Mouse (Mus musculus): ENCODE measurements at regions not wholly inside any gene's neighbourhood (a gene's known extent, or its start where the extent isn't known, plus 50 kb on each side); places are given as distances from the start of the nearest gene placed in this dataset.
"Not testable (repeated sequence)": the region's sequence is repeated elsewhere in the genome, so short reads cannot be mapped to it uniquely, and the experiment has no call there.

DNA sequence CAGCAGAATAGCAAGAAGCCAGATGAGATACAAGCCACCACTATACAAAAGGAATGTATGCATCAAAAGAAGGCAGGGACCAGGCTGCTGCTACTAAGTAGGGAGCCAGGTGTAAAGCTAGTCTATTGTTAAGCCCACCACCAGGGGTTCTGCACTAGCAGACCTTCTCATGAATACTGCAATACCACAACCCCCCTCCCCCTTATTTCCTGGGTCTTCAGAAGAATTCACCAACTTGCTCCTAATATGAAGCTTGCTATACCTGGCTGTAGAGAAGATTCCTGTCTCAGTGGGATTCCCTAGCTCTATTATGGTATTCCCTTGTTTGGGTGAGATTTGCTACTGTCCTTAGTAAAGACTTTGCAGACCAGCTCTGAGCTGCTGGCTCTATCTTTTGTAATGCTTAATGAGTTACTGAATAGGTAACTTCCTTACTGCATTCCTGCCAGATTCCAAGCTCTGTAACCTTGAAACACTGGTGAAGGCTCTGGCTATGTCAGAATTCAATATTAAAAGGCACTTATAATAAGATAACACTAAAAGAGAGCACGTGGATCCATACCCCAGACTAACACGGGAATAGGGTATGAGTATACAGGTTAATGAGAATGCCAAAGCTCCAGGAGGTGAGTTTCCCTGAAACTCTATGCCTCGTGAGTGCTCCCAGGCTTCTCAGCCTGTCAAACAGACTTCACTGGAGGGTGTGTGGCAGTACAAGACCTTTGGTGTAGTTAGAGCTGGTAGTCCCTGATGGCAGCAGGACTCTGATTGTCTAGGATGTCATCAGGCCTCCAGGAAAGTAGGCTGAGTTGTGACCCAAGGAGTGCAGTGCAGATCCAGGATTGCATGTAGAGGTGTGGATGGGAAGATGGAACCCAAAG is 455.5 kb downstream of the Plxdc2 start:
- H3K27me3 ChIP-seq; H3K36me3 ChIP-seq; H3K4me3 ChIP-seq; H3K27ac ChIP-seq (replicated peaks); ATAC-seq (replicated peaks); H3K9me3 ChIP-seq; H3K4me1 ChIP-seq; H3K4me2 ChIP-seq (replicated peaks); H3K9ac ChIP-seq (replicated peaks): not testable (repeated sequence)
- 45% methylated on average over 3 of the region's 3 CpGs for WGBS

DNA sequence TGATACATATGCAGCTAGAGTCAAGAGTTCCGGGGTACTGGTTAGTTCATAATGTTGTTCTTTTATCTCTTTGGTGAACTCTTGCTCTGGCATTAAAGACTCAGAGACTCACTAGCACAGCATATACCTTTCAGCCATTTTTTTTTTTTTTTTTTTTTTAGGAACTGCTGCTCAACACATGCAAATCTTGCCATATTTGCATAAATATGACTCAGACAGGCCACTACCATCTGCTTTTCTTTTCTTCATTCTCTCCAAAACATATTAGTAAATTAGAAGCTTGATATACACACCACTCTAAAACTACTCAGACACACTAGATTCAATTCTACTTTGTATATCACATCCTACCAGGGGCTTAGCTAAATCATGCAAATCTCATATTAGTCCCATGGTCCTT is 464.3 kb downstream of the Plxdc2 start:
- H3K27ac ChIP-seq (replicated peaks), result no peak overlapping the region
- no peaks in the 10 kb centered on the region for H3K27me3 ChIP-seq
- no peak overlapping the region for H3K4me2 ChIP-seq (replicated peaks)
- H3K4me1 ChIP-seq, result no peaks in the 10 kb centered on the region
- 90% methylated on average over 1 of the region's 1 CpGs for WGBS
- ATAC-seq (replicated peaks), result peak; percentile 35; the same call in 1 of the 2 replicates
- H3K36me3 ChIP-seq, result no peaks in the 10 kb centered on the region
- no peak overlapping the region for H3K4me3 ChIP-seq
- H3K9me3 ChIP-seq, result no peaks in the 10 kb centered on the region
- no peak overlapping the region for H3K9ac ChIP-seq (replicated peaks)

DNA sequence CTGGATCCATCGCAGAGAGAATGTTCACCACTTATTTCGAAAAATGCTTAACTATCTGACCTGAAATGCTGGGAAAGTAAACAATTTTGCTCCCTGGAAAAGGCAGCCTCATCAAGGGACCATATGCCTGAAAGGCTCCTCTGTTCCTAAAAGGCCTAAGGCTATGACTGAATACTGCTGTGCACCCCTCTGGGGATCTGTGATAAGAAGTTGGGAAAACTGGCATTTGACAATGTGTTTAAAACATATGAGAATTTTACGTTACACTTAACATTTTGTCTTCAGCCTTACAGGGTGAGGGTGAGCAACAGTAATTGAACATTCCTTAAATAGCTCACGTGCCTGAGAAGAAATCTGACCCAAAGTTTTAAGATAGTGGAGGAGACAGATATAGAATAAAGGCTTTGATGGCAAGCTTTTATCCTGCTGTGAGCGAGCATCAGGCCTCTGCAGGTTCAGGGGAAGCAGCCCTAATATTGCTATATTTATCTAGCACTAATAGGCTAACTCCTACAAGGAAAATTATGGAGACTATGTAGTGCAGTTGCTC is 468.7 kb downstream of the Plxdc2 start:
- Histone ChIP-seq H3K9me3 (no peaks in the 10 kb centered on the region), H3K9ac (replicated peaks) (no peak overlapping the region), H3K4me3 (no peak overlapping the region), H3K4me2 (replicated peaks) (no peak overlapping the region), H3K4me1 (no peaks in the 10 kb centered on the region), H3K27me3 (no peaks in the 10 kb centered on the region), H3K27ac (replicated peaks) (no peak overlapping the region), H3K36me3 (no peaks in the 10 kb centered on the region)
- no peak for ATAC-seq (replicated peaks)
- 55% methylated on average over 5 of the region's 5 CpGs for WGBS

DNA sequence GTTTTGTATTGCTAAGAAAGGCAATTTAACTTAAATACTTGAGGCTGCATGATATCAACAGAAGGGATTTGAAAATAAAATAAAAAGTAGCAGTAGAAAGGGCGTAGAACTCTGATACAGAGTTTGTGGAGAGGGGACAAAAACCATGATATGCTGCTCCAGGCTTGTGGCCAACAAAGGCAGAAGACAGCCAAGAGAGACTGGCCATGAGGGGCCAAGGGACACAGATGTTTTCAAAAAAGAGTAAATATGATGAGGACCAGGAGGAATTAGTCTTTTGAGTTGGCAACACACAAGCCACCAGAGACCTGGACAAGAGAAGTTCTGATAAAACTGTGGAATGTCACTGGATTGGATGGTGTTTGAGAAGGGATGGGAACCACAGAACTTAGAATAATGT is 471.2 kb downstream of the Plxdc2 start:
- no peaks in the 10 kb centered on the region for H3K4me1 ChIP-seq
- 91% methylated on average over 1 of the region's 1 CpGs for WGBS
- no peak overlapping the region for H3K27ac ChIP-seq (replicated peaks)
- no peak overlapping the region for H3K4me3 ChIP-seq
- no peaks in the 10 kb centered on the region for H3K9me3 ChIP-seq
- ATAC-seq (replicated peaks), result no peak
- H3K27me3 ChIP-seq, result no peaks in the 10 kb centered on the region
- no peak overlapping the region for H3K4me2 ChIP-seq (replicated peaks)
- H3K36me3 ChIP-seq, result no peaks in the 10 kb centered on the region
- no peak overlapping the region for H3K9ac ChIP-seq (replicated peaks)

DNA sequence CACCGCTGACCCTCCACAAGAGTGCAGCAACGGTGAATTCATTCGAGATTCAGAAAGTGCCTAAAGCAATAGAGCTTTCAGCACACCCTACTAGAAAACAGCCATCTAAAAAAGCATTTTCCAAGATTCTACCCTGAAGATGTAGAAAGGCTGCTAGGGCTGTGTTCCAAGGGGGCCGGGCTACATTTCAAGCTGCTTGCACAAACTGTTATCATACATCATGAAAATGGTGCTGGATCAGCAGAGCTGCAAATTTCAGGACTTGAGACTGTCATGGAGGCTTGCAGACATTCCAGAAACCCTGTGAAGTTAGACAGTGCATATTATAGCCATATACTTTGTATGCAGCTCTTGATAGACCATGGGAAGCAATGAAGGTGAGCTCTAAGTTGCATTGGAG is 479.9 kb downstream of the Plxdc2 start:
- Histone ChIP-seq H3K36me3 (no peaks in the 10 kb centered on the region), H3K27me3 (no peaks in the 10 kb centered on the region), H3K4me1 (no peaks in the 10 kb centered on the region), H3K4me2 (replicated peaks) (no peak overlapping the region), H3K9ac (replicated peaks) (no peak overlapping the region), H3K9me3 (no peaks in the 10 kb centered on the region), H3K4me3 (no peak overlapping the region), H3K27ac (replicated peaks) (no peak overlapping the region)
- WGBS, result 88% methylated on average over 4 of the region's 4 CpGs
- ATAC-seq (replicated peaks), result no peak

DNA sequence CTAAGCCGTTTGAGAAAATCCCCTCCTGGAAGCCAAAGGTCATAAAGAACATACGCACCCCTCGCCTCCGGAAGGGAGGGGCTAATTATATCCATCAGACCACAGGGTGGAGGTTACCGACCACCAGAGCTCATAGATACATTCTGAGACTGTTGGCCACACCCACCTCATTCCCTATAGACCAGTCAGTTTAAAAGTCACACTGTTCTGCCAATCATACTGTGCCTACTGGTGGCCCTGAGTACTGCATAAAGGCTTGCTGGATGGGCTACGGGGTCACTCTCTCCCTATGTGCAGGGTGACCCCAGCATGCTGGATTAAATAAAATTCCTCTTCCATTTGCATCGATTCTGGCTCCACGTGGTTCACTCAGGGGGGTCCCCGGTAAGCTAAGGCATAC is 482.6 kb downstream of the Plxdc2 start:
- no peak for ATAC-seq (replicated peaks)
- Histone ChIP-seq H3K4me1 (no peaks in the 10 kb centered on the region), H3K27ac (replicated peaks) (no peak overlapping the region), H3K4me3 (no peak overlapping the region), H3K27me3 (no peaks in the 10 kb centered on the region), H3K9ac (replicated peaks) (no peak overlapping the region), H3K9me3 (no peaks in the 10 kb centered on the region), H3K4me2 (replicated peaks) (no peak overlapping the region), H3K36me3 (no peaks in the 10 kb centered on the region)
- WGBS, result 84% methylated on average over 9 of the region's 9 CpGs

DNA sequence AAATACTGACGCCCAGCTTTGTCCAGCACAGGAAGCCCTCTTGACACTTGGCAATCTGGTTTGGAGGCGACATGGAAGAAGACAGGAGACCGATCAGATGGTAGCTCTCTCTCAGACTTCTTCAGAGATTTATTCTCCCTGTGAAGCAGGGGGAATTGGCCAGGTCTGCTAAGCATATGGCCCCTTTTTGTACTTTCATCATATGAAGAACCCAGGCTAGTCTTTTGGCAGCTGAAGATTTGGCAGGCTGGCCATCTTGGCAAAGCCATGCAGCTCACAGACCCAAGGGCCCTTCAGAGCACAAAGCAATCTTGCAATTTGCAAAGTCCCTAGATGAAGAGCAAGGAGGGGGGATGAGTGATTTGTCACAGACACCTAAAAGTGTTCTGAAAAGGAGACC is 493.8 kb downstream of the Plxdc2 start:
- 59% methylated on average over 3 of the region's 3 CpGs for WGBS
- no peaks in the 10 kb centered on the region for H3K36me3 ChIP-seq
- H3K27ac ChIP-seq (replicated peaks), result no peak overlapping the region
- H3K4me2 ChIP-seq (replicated peaks), result no peak overlapping the region
- H3K9me3 ChIP-seq, result no peaks in the 10 kb centered on the region
- peak; percentile 93 for ATAC-seq (replicated peaks)
- no peaks in the 10 kb centered on the region for H3K27me3 ChIP-seq
- H3K4me3 ChIP-seq, result no peak overlapping the region
- H3K9ac ChIP-seq (replicated peaks), result no peak overlapping the region
- H3K4me1 ChIP-seq, result no peaks in the 10 kb centered on the region; the same call in 1 of the 2 replicates

DNA sequence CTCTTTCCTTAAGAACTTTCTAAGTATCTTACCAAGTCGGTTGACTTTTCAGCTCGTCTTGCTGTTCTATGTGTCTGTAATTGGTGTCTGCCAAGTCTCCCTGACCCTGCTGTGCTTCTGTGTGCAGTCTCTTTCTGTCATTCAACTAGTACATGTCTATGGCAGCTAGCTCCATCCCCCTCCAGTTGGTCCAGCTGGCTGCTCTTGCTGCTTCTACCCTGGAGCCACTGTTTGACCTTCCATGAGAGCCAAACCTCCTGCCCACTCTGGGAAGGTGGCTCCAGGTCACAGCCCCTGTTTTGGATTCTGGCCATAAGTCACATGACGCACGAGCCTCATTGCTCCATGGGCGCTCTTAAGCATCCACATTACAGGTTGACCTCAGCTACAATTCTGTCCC is 504.0 kb downstream of the Plxdc2 start:
- H3K4me2 ChIP-seq (replicated peaks), result no peak overlapping the region
- ATAC-seq (replicated peaks), result no peak
- no peaks in the 10 kb centered on the region for H3K4me1 ChIP-seq
- no peaks in the 10 kb centered on the region for H3K9me3 ChIP-seq
- no peaks in the 10 kb centered on the region for H3K36me3 ChIP-seq
- no peak overlapping the region for H3K27ac ChIP-seq (replicated peaks)
- H3K27me3 ChIP-seq, result no peaks in the 10 kb centered on the region
- WGBS, result 83% methylated on average over 5 of the region's 5 CpGs
- H3K9ac ChIP-seq (replicated peaks), result no peak overlapping the region
- no peak overlapping the region for H3K4me3 ChIP-seq

DNA sequence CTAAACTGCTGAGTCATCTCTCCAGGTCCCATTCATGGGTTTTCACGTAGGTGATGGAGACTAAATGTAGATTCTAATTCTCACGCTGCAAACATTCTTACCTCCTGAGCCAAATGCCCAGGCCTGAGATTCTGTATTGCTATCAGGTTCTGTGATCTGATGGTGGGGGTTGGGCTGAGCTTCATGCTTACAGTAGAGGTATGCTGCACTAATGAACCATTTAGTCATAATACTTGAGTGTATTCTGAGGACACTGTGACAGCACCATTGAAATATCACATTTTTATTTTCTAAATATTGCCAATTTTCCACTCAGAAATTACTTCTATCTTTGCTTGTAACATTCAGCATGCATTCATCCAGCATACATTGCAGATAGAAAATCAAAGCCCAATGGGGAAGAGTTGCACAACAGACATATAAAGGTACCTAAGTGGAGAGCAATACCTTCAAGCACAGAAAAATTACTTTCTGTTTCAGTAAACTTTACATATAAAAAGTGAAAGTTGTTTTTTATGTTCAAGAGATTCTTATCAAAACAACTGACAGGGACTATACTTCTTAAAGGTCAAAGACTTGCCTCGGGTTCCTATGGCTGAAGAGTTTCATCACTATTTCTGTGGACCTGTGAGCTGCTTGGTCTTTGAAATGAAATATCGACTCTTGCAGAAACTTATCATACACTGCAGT is 510.2 kb downstream of the Plxdc2 start:
- Histone ChIP-seq H3K27me3 (no peaks in the 10 kb centered on the region), H3K4me1 (no peaks in the 10 kb centered on the region), H3K9me3 (no peaks in the 10 kb centered on the region), H3K9ac (replicated peaks) (no peak overlapping the region), H3K4me2 (replicated peaks) (no peak overlapping the region), H3K27ac (replicated peaks) (no peak overlapping the region), H3K36me3 (no peaks in the 10 kb centered on the region), H3K4me3 (no peak overlapping the region)
- WGBS, result 94% methylated on average over 4 of the region's 4 CpGs
- ATAC-seq (replicated peaks), result no peak

DNA sequence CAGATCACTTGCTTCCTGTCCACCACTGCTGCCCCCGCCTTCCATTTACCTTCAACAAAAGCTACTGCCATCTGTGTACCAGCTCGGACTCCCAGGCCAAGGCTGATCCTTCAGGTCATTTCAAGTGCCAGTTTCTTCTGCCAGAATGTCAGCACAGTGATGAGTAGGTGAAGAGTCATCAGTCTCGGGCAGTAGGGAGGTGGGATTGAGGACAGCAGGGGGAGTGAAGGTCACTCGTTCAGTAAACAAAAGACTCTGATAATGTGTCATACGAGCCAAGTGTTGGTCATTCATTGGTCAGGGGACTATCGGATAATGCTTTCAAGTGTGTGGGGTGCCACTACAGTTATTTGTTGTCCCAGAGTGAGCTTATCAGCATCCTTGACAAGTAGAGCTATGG is 536.3 kb downstream of the Plxdc2 start:
- H3K36me3 ChIP-seq; H3K9me3 ChIP-seq; H3K9ac ChIP-seq (replicated peaks); ATAC-seq (replicated peaks); H3K27me3 ChIP-seq; H3K27ac ChIP-seq (replicated peaks); H3K4me3 ChIP-seq; H3K4me2 ChIP-seq (replicated peaks); H3K4me1 ChIP-seq: not testable (repeated sequence)
- 77% methylated on average over 6 of the region's 6 CpGs for WGBS

DNA sequence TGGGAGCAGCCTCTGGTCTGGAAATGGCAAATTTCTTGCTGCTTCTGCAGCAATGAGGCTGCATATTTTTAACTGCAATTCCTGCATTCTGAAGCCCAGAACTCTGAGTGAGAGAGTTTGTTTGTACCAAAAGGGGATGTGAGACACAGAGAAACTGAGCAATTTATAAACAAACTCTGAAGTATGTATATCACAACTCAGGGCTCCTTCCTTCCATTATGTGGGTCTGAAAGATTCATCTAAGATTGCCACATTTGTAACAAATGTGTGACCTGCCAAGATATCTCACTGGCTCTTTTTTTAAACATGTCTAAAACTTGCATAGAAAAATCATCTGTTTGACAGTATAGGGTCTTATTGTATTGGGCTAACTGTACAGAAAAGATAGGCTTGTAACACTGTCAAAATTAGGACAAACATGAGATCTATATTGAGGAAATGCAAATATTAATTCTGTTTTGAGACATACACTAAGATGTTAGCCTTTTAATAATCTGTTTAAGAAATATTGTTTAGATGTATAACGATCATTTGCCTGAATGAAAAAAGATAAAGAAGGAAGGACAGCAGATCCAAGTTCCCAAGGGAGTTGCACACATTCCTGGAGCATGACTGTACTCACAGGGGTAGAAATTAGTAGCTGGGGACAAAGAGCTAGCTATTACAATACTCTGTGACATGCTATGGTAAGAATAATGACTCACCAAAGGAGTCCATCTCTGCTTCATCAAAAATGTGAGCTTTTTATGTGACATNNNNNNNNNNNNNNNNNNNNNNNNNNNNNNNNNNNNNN is 553.3 kb downstream of the Plxdc2 start:
- H3K4me1 ChIP-seq, result no peaks in the 10 kb centered on the region
- H3K27ac ChIP-seq (replicated peaks), result no peak overlapping the region
- 88% methylated on average over 1 of the region's 1 CpGs for WGBS
- H3K36me3 ChIP-seq, result no peaks in the 10 kb centered on the region
- no peaks in the 10 kb centered on the region for H3K9me3 ChIP-seq
- ATAC-seq (replicated peaks), result no peak
- no peak overlapping the region for H3K4me3 ChIP-seq
- no peak overlapping the region for H3K4me2 ChIP-seq (replicated peaks)
- no peak overlapping the region for H3K9ac ChIP-seq (replicated peaks)
- H3K27me3 ChIP-seq, result no peaks in the 10 kb centered on the region

DNA sequence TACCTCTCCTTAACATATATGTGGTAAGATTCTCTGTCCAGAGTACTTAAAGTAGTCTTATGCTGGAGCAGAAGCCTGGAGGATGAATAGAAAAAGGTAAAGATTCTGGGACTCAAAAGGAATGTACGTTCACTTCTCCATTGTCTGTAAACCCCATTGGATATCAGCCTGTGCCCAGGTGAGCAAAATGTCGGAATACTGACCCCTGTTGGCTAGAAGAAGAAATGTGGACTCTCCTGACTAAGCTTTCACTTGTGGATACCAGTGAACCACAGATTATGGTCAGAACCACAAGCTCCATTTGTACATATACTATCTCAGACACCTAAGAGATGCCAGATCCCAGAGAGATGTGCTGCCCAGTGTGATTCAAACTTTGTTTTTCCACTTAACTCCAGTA is 558.5 kb downstream of the Plxdc2 start:
- H3K9ac ChIP-seq (replicated peaks), result no peak overlapping the region
- 17% methylated on average over 2 of the region's 2 CpGs for WGBS
- no peak overlapping the region for H3K27ac ChIP-seq (replicated peaks)
- H3K4me2 ChIP-seq (replicated peaks), result no peak overlapping the region
- no peaks in the 10 kb centered on the region for H3K4me1 ChIP-seq
- no peaks in the 10 kb centered on the region for H3K36me3 ChIP-seq
- no peak overlapping the region for H3K4me3 ChIP-seq
- H3K9me3 ChIP-seq, result no peaks in the 10 kb centered on the region
- no peaks in the 10 kb centered on the region for H3K27me3 ChIP-seq
- ATAC-seq (replicated peaks), result no peak

Measured in forebrain, embryonic 15.5 days (tissue).